In the genomic region with DNA sequence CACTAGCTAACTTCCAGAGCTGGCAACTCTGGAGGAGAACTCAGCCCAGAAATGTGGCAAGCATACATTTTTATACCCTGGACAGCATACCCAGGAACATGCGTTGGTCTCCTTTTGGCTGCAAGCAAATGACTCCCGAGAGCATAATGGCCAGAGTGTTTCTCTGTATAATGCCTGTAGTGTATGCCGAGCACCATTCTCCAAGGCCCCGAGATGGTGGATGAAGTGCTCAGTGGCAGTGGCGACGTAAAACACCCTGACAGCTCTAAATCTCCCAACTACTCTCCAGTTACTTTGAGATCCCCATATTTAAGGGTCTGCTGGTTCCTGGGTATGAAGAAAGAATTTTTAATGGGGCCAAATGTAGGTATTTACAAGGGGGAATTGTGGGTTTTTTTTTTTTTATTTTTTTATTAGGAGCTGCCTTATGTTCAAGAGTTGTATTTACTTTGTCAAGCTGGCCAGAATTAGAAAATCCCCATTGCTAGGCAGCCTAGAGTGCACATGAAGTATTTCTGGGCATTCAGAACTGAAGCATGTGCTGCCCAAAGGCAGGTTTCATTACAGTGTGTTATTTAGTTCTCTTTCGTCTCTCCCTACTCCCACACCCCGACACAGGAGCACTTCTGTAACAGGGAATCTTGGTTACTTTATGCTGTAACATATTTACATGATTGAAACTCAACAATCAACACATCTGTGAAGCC, we compare ENCODE assay signal across 19 mouse cellular contexts. TPM values are rescaled to one million over a fixed set of nuclear protein-coding genes. Genes with fewer than 3 reads are reported as not detected.
A peak's percentile ranks its signal among the peaks of the same experiment; 100 is the strongest.
DNase-seq lines count a peak whose midpoint lies in the region; ATAC-seq and TF ChIP-seq lines count a peak whose summit lies in the region.
"Had no signal": no experiment of that assay in that cellular context is flagged by ENCODE, and none has a peak within 500 bp of the region (broad histone marks: within the 10 kb centered on the region; RNA-seq: fewer than 3 reads in every experiment).

No protein-coding gene starts in this region.

- H3K9ac ChIP-seq in hindbrain, embryonic 14.5 days: no peak overlapping the region
- H3K9ac ChIP-seq in hindbrain, embryonic 12.5 days: no peak overlapping the region
- H3K9ac ChIP-seq in forebrain, embryonic 16.5 days (replicated peaks; ENCODE audit: low read depth, low read length): no peak overlapping the region
- H3K9ac ChIP-seq in midbrain, embryonic 15.5 days: no peak overlapping the region
- H3K9ac ChIP-seq in intestine, embryonic 15.5 days: no peak overlapping the region
- H3K9ac ChIP-seq: kidney, embryonic 15.5 days; liver, embryonic 15.5 days; midbrain, embryonic 12.5 days; stomach, embryonic 15.5 days had no signal

- DNase-seq in hindbrain, embryonic 14.5 days (ENCODE audit: low spot score): no peak
- no peak for DNase-seq in Patski (ENCODE audit: low read depth, low spot score)
- no peak for DNase-seq in thymus, postnatal 4 days
- DNase-seq: cerebellum, postnatal 36 days; heart, adult 2 months; right cerebral cortex, adult 18-20 months; thymus, postnatal 25 days had no signal

- no peaks in the 10 kb centered on the region for H3K9me3 ChIP-seq in hindbrain, embryonic 14.5 days (ENCODE audit: control insufficient read depth, low read length)
- no peaks in the 10 kb centered on the region for H3K9me3 ChIP-seq in hindbrain, embryonic 12.5 days (replicated peaks)
- H3K9me3 ChIP-seq in forebrain, embryonic 16.5 days (ENCODE audit: control insufficient read depth, low read length): no peaks in the 10 kb centered on the region
- H3K9me3 ChIP-seq in midbrain, embryonic 15.5 days: no peaks in the 10 kb centered on the region
- H3K9me3 ChIP-seq in intestine, embryonic 15.5 days: no peaks in the 10 kb centered on the region
- H3K9me3 ChIP-seq: embryonic facial prominence, embryonic 10.5 days; kidney, embryonic 15.5 days; liver, embryonic 15.5 days; midbrain, embryonic 12.5 days; stomach, embryonic 15.5 days had no signal

- POLR2A ChIA-PET in Patski (lab: Charles Lee): no interaction called here

- no peak overlapping the region for H3K4me3 ChIP-seq in hindbrain, embryonic 14.5 days (replicated peaks; ENCODE audit: low read length)
- H3K4me3 ChIP-seq in hindbrain, embryonic 12.5 days: no peak overlapping the region
- H3K4me3 ChIP-seq in forebrain, embryonic 16.5 days (replicated peaks; ENCODE audit: low read length): no peak overlapping the region
- no peak overlapping the region for H3K4me3 ChIP-seq in midbrain, embryonic 15.5 days
- H3K4me3 ChIP-seq in intestine, embryonic 15.5 days (replicated peaks): no peak overlapping the region
- H3K4me3 ChIP-seq: embryonic facial prominence, embryonic 10.5 days; erythroblast, embryonic 14.5 days; heart, adult 2 months; kidney, embryonic 15.5 days; liver, embryonic 15.5 days; midbrain, embryonic 12.5 days; stomach, embryonic 15.5 days had no signal

- no peak overlapping the region for H3K4me2 ChIP-seq in hindbrain, embryonic 14.5 days (replicated peaks)
- no peak overlapping the region for H3K4me2 ChIP-seq in hindbrain, embryonic 12.5 days (replicated peaks)
- no peak overlapping the region for H3K4me2 ChIP-seq in forebrain, embryonic 16.5 days (ENCODE audit: low read length)
- H3K4me2 ChIP-seq in midbrain, embryonic 15.5 days: no peak overlapping the region
- H3K4me2 ChIP-seq in intestine, embryonic 15.5 days (replicated peaks): no peak overlapping the region
- H3K4me2 ChIP-seq: kidney, embryonic 15.5 days; liver, embryonic 15.5 days; midbrain, embryonic 12.5 days; stomach, embryonic 15.5 days had no signal

- TF ChIP-seq CTCF in Patski (IDR thresholded peaks at IDR 0.05): no peak

- no peaks in the 10 kb centered on the region; the same call in none of the 2 replicates for H3K27me3 ChIP-seq in hindbrain, embryonic 14.5 days (ENCODE audit: control insufficient read depth, insufficient read depth, low read length)
- no peaks in the 10 kb centered on the region for H3K27me3 ChIP-seq in hindbrain, embryonic 12.5 days
- no peaks in the 10 kb centered on the region for H3K27me3 ChIP-seq in Patski
- no peaks in the 10 kb centered on the region for H3K27me3 ChIP-seq in forebrain, embryonic 16.5 days (replicated peaks; ENCODE audit: control insufficient read depth, insufficient read depth, low read length)
- peaks cover 41% of the 10 kb centered on the region for H3K27me3 ChIP-seq in midbrain, embryonic 15.5 days (replicated peaks)
- no peaks in the 10 kb centered on the region for H3K27me3 ChIP-seq in intestine, embryonic 15.5 days (replicated peaks)
- H3K27me3 ChIP-seq: kidney, embryonic 15.5 days; liver, embryonic 15.5 days; stomach, embryonic 15.5 days had no signal

- no peak overlapping the region for H3K27ac ChIP-seq in hindbrain, embryonic 14.5 days
- H3K27ac ChIP-seq in hindbrain, embryonic 12.5 days: no peak overlapping the region
- H3K27ac ChIP-seq in forebrain, embryonic 16.5 days (ENCODE audit: low read length): peak overlapping the region; percentile 61
- no peak overlapping the region for H3K27ac ChIP-seq in midbrain, embryonic 15.5 days
- no peak overlapping the region for H3K27ac ChIP-seq in intestine, embryonic 15.5 days
- H3K27ac ChIP-seq: embryonic facial prominence, embryonic 10.5 days; heart, adult 2 months; kidney, embryonic 15.5 days; liver, embryonic 15.5 days; midbrain, embryonic 12.5 days; stomach, embryonic 15.5 days had no signal

- ATAC-seq in hindbrain, embryonic 14.5 days (ENCODE audit: low FRiP score): peak; percentile 62; the same call in 1 of the 2 replicates
- no peak for ATAC-seq in hindbrain, embryonic 12.5 days (ENCODE audit: low FRiP score)
- ATAC-seq in Patski: peak; percentile 68
- ATAC-seq in forebrain, embryonic 16.5 days: peak; percentile 65
- 0 out of 2 replicates have a peak, but pooled peaks have one; percentile 50 for ATAC-seq in midbrain, embryonic 15.5 days (replicated peaks)
- no peak for ATAC-seq in intestine, embryonic 15.5 days
- no peak for ATAC-seq in activated CD4-positive, CD25-positive, alpha-beta regulatory T cell, adult 4 months
- ATAC-seq: inflammation-experienced regulatory T-cells, adult 6 months had no signal

- in situ Hi-C loops in Patski (cut with MboI; ENCODE audit: low pct_unique_long_range_greater_than_20kb): no loop called here

- peaks cover 16% of the 10 kb centered on the region for H3K4me1 ChIP-seq in hindbrain, embryonic 14.5 days (replicated peaks; ENCODE audit: control insufficient read depth, insufficient read depth, low read length)
- peaks cover 11% of the 10 kb centered on the region; the same call in 1 of the 2 replicates for H3K4me1 ChIP-seq in hindbrain, embryonic 12.5 days
- peaks cover 8% of the 10 kb centered on the region for H3K4me1 ChIP-seq in forebrain, embryonic 16.5 days (replicated peaks; ENCODE audit: control insufficient read depth, insufficient read depth, low read length)
- peaks cover 4% of the 10 kb centered on the region; the same call in 1 of the 2 replicates for H3K4me1 ChIP-seq in midbrain, embryonic 15.5 days
- no peaks in the 10 kb centered on the region for H3K4me1 ChIP-seq in intestine, embryonic 15.5 days (replicated peaks)
- H3K4me1 ChIP-seq: kidney, embryonic 15.5 days; liver, embryonic 15.5 days; stomach, embryonic 15.5 days had no signal

- no peaks in the 10 kb centered on the region for H3K36me3 ChIP-seq in hindbrain, embryonic 14.5 days (replicated peaks; ENCODE audit: control insufficient read depth, insufficient read depth)
- no peaks in the 10 kb centered on the region for H3K36me3 ChIP-seq in hindbrain, embryonic 12.5 days
- H3K36me3 ChIP-seq in forebrain, embryonic 16.5 days (ENCODE audit: control insufficient read depth, insufficient read depth): no peaks in the 10 kb centered on the region
- no peaks in the 10 kb centered on the region for H3K36me3 ChIP-seq in midbrain, embryonic 15.5 days (replicated peaks)
- no peaks in the 10 kb centered on the region for H3K36me3 ChIP-seq in intestine, embryonic 15.5 days
- H3K36me3 ChIP-seq: embryonic facial prominence, embryonic 10.5 days; kidney, embryonic 15.5 days; liver, embryonic 15.5 days; midbrain, embryonic 12.5 days; stomach, embryonic 15.5 days had no signal

- CTCF ChIA-PET in Patski (lab: Charles Lee): interaction anchor here (1.1 kb wide), 1 partner anchor 15 kb away, joined by 3 read pairs; no protein-coding TSS in a partner anchor

- WGBS in hindbrain, embryonic 14.5 days: 50% methylated on average over 8 of the region's 8 CpGs
- 67% methylated on average over 8 of the region's 8 CpGs for WGBS in hindbrain, embryonic 12.5 days
- WGBS in forebrain, embryonic 16.5 days: 24% methylated on average over 8 of the region's 8 CpGs
- 56% methylated on average over 8 of the region's 8 CpGs for WGBS in midbrain, embryonic 15.5 days
- 75% methylated on average over 8 of the region's 8 CpGs for WGBS in intestine, embryonic 15.5 days

RNA-seq across cellular contexts. Expression of gene Pax6, which starts 46.9 kb away (rescaled TPM):
- polyA plus RNA-seq in hindbrain, embryonic 14.5 days (2014; fragmentation: Nextera tagmentation; extraction: Ambion mirVana): 26.9 and 28.1 TPM in 2 replicates
- polyA plus RNA-seq in hindbrain, embryonic 12.5 days (2016; fragmentation: Nextera tagmentation; extraction: Ambion mirVana): 17.9 and 20.1 TPM in 2 replicates
- not detected for polyA plus RNA-seq in Patski (2021)
- 39.9 and 42.2 TPM in 2 replicates for polyA plus RNA-seq in forebrain, embryonic 16.5 days (2015; fragmentation: Nextera tagmentation; extraction: Ambion mirVana)
- polyA plus RNA-seq in midbrain, embryonic 15.5 days (2015; fragmentation: Nextera tagmentation; extraction: Ambion mirVana): 22.5 and 23.3 TPM in 2 replicates
- 2.3 and 2.8 TPM in 2 replicates for polyA plus RNA-seq in intestine, embryonic 15.5 days (2015; fragmentation: Nextera tagmentation; extraction: Ambion mirVana)
- under 1 TPM in 1 of 2 experiments, not detected in 1; 0.30 TPM for polyA plus RNA-seq in activated CD4-positive, CD25-positive, alpha-beta regulatory T cell, adult 4 months (2017; shearing (Covaris generic))
- polyA plus RNA-seq: heart, adult 2 months; liver, embryonic 15.5 days had no signal

Comparison
In these comparisons a context has a peak if more than half of its experiments do, and no peak if none do; other contexts are left out.
1. ATAC-seq: peak in hindbrain, embryonic 14.5 days (single experiment), Patski (single experiment), forebrain, embryonic 16.5 days (single experiment) and midbrain, embryonic 15.5 days (single experiment); none in hindbrain, embryonic 12.5 days (single experiment), intestine, embryonic 15.5 days (single experiment) and activated CD4-positive, CD25-positive, alpha-beta regulatory T cell, adult 4 months (single experiment).